Mouse (Mus musculus): ENCODE data around the gene Kcnq2. TPM values are rescaled to one million over a fixed set of nuclear protein-coding genes. Genes with fewer than 3 reads are reported as not detected.

Kcnq2 gene
- polyA plus RNA-seq, 1 experiment from 2014 or later = 2.0 TPM

DNA sequence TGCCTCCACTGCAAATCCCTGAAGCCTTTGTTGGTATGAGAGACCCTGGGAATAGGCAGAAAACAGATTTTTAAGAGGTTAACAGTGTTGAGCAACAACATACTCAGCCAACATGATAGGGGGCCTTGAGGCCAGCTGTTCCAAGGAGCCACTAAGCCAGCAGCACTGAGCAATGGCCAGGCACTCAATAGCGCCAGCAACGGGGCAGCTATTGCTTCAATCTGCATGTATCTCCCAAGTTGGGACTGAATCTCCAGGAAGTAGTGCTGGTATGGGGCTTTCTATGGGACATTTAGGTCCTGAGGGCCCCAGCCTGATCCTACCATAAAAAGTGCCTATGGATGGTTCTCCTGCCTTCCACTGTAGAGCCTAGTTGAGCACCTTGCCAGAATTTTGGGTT, 23.4 kb upstream of the Kcnq2 start:
- H3K27me3 ChIP-seq (replicated peaks; ENCODE audit: control insufficient read depth, insufficient read depth, low read length) = peaks cover 46% of the 10 kb centered on the region
- H3K36me3 ChIP-seq (ENCODE audit: control insufficient read depth, insufficient read depth, low read length) = no peaks in the 10 kb centered on the region
- WGBS = 85% methylated on average over 2 of the region's 2 CpGs
- H3K9ac ChIP-seq (ENCODE audit: low read length) = no peak overlapping the region
- H3K4me3 ChIP-seq (ENCODE audit: low read depth, low read length) = no peak overlapping the region
- H3K4me1 ChIP-seq (replicated peaks; ENCODE audit: control insufficient read depth, insufficient read depth, low read length) = no peaks in the 10 kb centered on the region
- H3K27ac ChIP-seq (ENCODE audit: low read depth) = no peak overlapping the region
- no peak for DNase-seq (ENCODE audit: low spot score)
- ATAC-seq (replicated peaks; ENCODE audit: low FRiP score, low TSS enrichment, low read depth) = no peak
- no peaks in the 10 kb centered on the region for H3K9me3 ChIP-seq (ENCODE audit: control insufficient read depth, low read length)
- H3K4me2 ChIP-seq (ENCODE audit: low read length) = no peak overlapping the region

DNA sequence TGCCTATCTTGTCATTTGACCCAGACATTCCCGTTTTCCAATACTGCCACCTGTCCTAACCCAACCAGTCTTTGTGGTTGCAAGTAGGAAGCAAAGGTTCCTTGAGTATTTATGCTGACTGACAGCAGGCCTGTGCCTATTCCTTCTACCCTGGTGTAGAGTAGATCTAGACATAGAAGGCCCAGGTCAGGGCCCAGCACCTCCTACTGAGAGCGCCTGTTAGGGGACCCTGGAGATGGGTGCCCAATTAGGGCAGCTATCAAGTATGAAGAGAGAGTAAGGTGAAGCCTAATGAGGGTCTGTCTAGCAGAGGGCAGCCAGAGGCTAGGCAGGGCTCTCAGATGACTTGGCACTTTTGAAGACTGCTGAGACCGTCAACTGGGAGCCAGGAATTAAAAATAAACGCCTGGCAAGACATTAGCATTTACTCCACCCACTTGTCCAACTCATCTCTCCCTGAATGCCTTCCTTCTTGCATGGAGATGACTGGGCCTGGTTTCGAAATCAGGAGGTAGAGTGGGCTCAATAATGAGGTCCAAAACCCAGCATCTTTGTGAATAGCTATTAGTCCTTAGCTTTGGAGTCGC, 22.7 kb upstream of the Kcnq2 start:
- H3K4me3 ChIP-seq (ENCODE audit: low read depth, low read length) = no peak overlapping the region
- no peaks in the 10 kb centered on the region for H3K9me3 ChIP-seq (ENCODE audit: control insufficient read depth, low read length)
- DNase-seq (ENCODE audit: low spot score) (no peak), ATAC-seq (replicated peaks; ENCODE audit: low FRiP score, low TSS enrichment, low read depth) (no peak)
- no peak overlapping the region for H3K9ac ChIP-seq (ENCODE audit: low read length)
- no peak overlapping the region for H3K4me2 ChIP-seq (ENCODE audit: low read length)
- peaks cover 46% of the 10 kb centered on the region for H3K27me3 ChIP-seq (replicated peaks; ENCODE audit: control insufficient read depth, insufficient read depth, low read length)
- WGBS = 76% methylated on average over 6 of the region's 6 CpGs
- H3K36me3 ChIP-seq (ENCODE audit: control insufficient read depth, insufficient read depth, low read length) = no peaks in the 10 kb centered on the region
- no peaks in the 10 kb centered on the region for H3K4me1 ChIP-seq (replicated peaks; ENCODE audit: control insufficient read depth, insufficient read depth, low read length)
- H3K27ac ChIP-seq (ENCODE audit: low read depth) = no peak overlapping the region

DNA sequence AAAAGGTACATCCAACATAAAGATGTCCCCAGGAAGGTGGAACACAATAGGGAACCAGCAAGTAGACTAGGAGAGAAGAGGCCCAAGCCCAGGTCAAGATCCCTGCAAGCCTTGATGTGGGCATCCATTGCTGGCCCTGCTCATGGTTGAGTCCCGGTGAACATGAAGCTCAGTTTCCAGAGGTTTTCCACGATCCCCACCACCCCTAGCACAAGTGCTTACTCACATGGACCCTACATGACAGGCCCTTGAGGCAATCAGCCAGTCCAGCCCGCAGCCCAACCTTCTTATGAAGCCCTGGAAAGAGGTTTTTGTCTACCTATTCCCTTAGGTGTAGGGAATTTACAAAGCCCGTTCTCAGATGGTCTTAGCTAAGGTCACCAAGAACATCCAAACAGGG, 22.1 kb upstream of the Kcnq2 start:
- no peaks in the 10 kb centered on the region for H3K9me3 ChIP-seq (ENCODE audit: control insufficient read depth, low read length)
- no peaks in the 10 kb centered on the region for H3K36me3 ChIP-seq (ENCODE audit: control insufficient read depth, insufficient read depth, low read length)
- WGBS = 78% methylated on average over 4 of the region's 4 CpGs
- H3K27me3 ChIP-seq (replicated peaks; ENCODE audit: control insufficient read depth, insufficient read depth, low read length) = peaks cover 46% of the 10 kb centered on the region
- DNase-seq (ENCODE audit: low spot score) = no peak
- no peak overlapping the region for H3K4me2 ChIP-seq (ENCODE audit: low read length)
- no peak overlapping the region for H3K27ac ChIP-seq (ENCODE audit: low read depth)
- no peak for ATAC-seq (replicated peaks; ENCODE audit: low FRiP score, low TSS enrichment, low read depth)
- peak overlapping the region; percentile 6; the same call in 1 of the 2 replicates for H3K4me3 ChIP-seq (ENCODE audit: low read depth, low read length)
- no peaks in the 10 kb centered on the region for H3K4me1 ChIP-seq (replicated peaks; ENCODE audit: control insufficient read depth, insufficient read depth, low read length)
- H3K9ac ChIP-seq (ENCODE audit: low read length) = no peak overlapping the region

DNA sequence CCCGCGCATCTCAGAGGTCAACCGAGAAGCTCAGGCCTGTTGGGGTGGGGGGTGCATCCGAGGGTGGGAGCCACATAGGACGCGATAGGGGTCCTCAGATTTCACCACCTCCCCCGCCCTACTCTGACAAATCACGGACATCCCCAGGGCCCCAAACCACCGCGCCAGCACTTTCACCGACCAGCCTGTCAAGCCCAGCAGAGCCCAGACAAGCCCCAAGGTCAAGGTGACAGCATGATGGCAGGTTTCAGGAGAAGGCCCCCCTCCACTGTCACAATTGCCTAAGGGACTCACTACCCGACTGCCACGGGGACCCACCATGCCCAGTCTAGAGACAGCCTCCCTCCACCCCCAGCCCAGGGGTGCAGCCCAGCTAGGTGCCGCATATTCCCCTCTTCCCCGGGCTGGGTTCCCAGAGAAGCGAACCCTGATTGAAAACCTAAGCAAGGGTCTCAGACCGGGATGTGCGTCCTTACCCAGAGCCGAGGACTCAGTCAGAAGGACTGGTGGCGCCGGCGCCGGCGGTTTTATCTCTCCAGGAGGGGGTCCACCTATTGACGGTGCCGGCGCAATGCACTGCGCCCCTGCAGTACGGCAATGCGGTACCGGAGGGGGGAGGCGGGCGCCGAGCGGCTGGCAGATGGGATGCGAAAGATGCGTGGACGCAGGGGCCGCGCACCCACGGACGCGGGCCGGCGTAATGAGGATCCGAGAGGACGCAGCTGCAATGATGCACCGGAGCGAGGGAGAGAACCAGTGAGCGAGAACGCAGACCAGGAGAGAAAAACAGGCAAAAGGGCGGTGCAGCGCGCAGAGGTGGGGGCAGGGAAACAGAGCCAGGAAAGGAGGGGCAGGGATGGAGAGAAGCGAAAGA, 21.4 kb upstream of the Kcnq2 start, which contains the start of gene Eef1a2:
Eef1a2 (minus strand) TSS at position 767 of the 874 bp plus-strand sequence.
- Histone ChIP-seq H3K4me3 (ENCODE audit: low read depth, low read length) (peak within 1 kb of the TSS; percentile 6; the same call in 1 of the 2 replicates), H3K9ac (ENCODE audit: low read length) (0 out of 2 replicates have a peak within 1 kb of the TSS, but pooled peaks have one; percentile 1), H3K27ac (ENCODE audit: low read depth) (no peak within 1 kb of the TSS), H3K27me3 (replicated peaks; ENCODE audit: control insufficient read depth, insufficient read depth, low read length) (peaks cover 46% of the 10 kb centered on the region), H3K4me1 (replicated peaks; ENCODE audit: control insufficient read depth, insufficient read depth, low read length) (no peaks in the 10 kb centered on the region), H3K36me3 (ENCODE audit: control insufficient read depth, insufficient read depth, low read length) (no peaks in the 10 kb centered on the region), H3K9me3 (ENCODE audit: control insufficient read depth, low read length) (no peaks in the 10 kb centered on the region), H3K4me2 (ENCODE audit: low read length) (peak within 1 kb of the TSS; percentile 25)
- WGBS = 4% methylated on average over 55 of the region's 55 CpGs
- ATAC-seq (replicated peaks; ENCODE audit: low FRiP score, low TSS enrichment, low read depth) (no peak), DNase-seq (ENCODE audit: low spot score) (no peak)

DNA sequence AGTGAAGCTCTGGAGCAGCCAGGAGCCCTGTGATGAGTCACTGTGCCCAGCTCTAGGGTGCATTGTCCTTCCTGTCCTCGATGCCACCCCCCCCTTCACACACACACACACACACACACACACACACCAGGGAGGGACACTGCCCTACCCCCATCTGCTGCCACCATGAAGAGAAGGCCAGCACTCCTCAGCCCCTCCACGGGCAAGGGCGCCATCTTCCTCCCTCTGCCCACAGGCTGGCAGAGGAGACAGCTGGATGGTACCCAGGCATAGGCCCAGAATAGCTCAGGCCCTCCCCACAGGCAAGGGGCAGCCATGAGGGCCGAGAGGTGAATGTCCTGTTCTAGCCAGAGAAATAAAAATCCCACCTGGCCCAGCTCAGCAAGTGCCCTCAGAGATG, 20.7 kb upstream of the Kcnq2 start:
- no peak overlapping the region for H3K9ac ChIP-seq (ENCODE audit: low read length)
- 68% methylated on average over 4 of the region's 4 CpGs for WGBS
- no peak for ATAC-seq (replicated peaks; ENCODE audit: low FRiP score, low TSS enrichment, low read depth)
- no peak overlapping the region for H3K27ac ChIP-seq (ENCODE audit: low read depth)
- no peak for DNase-seq (ENCODE audit: low spot score)
- H3K4me3 ChIP-seq (ENCODE audit: low read depth, low read length) = no peak overlapping the region
- H3K27me3 ChIP-seq (replicated peaks; ENCODE audit: control insufficient read depth, insufficient read depth, low read length) = peaks cover 48% of the 10 kb centered on the region
- H3K9me3 ChIP-seq (ENCODE audit: control insufficient read depth, low read length) = no peaks in the 10 kb centered on the region
- H3K4me1 ChIP-seq (replicated peaks; ENCODE audit: control insufficient read depth, insufficient read depth, low read length) = no peaks in the 10 kb centered on the region
- no peaks in the 10 kb centered on the region for H3K36me3 ChIP-seq (ENCODE audit: control insufficient read depth, insufficient read depth, low read length)
- H3K4me2 ChIP-seq (ENCODE audit: low read length) = no peak overlapping the region

DNA sequence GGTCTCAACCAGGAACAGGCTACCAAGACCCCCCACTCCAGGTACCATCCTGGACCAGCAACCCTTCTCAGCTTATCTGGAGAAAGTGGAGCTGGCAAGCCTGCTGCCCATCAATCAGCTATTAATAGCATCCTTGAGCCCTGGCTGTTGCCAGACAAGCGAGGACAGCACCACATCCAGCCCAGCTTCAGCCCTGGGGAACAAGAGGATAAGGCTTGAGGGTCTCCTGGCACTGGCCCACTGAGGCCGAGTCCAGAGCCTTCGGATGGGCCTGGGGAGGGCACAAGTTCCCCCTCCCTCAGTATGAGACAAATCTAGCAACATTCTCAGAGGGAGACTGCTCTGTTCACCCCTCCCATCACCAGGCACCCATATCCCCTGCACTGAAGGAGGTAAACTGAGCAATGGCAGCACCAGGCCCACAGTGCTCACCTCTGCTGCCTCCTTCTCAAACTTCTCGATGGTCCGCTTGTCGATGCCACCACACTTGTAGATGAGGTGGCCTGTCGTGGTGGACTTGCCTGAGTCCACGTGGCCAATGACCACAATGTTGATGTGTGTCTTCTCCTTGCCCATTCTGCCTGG, 19.8 kb upstream of the Kcnq2 start:
- DNase-seq (ENCODE audit: low spot score) = no peak
- Histone ChIP-seq H3K4me3 (ENCODE audit: low read depth, low read length) (no peak overlapping the region), H3K36me3 (ENCODE audit: control insufficient read depth, insufficient read depth, low read length) (no peaks in the 10 kb centered on the region), H3K4me2 (ENCODE audit: low read length) (no peak overlapping the region), H3K9me3 (ENCODE audit: control insufficient read depth, low read length) (no peaks in the 10 kb centered on the region), H3K9ac (ENCODE audit: low read length) (no peak overlapping the region), H3K27ac (ENCODE audit: low read depth) (no peak overlapping the region), H3K27me3 (replicated peaks; ENCODE audit: control insufficient read depth, insufficient read depth, low read length) (peaks cover 57% of the 10 kb centered on the region), H3K4me1 (replicated peaks; ENCODE audit: control insufficient read depth, insufficient read depth, low read length) (no peaks in the 10 kb centered on the region)
- no peak for ATAC-seq (replicated peaks; ENCODE audit: low FRiP score, low TSS enrichment, low read depth)
- 76% methylated on average over 8 of the region's 8 CpGs for WGBS

DNA sequence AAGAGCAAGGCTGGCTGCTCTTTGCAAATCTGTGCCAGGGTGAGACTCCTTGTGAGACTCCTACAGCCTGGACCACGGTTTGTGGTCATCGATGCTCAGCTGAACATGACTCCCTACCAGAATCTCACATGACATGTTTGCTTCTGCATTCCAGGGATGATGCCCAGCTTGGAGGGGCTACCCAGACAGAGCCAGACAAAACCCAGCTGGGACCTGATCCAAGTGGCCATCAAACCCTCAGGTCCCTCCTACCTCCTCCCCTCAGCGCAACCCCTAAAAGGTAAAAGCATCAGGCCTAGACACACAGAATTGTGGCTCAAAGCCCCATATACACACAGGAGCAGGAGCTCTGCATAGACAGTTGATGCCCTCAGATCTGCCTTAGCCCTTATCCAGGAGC, 19.3 kb upstream of the Kcnq2 start:
- H3K4me2 ChIP-seq (ENCODE audit: low read length) = no peak overlapping the region
- H3K36me3 ChIP-seq (ENCODE audit: control insufficient read depth, insufficient read depth, low read length) = no peaks in the 10 kb centered on the region
- no peak overlapping the region for H3K4me3 ChIP-seq (ENCODE audit: low read depth, low read length)
- no peaks in the 10 kb centered on the region for H3K4me1 ChIP-seq (replicated peaks; ENCODE audit: control insufficient read depth, insufficient read depth, low read length)
- no peak overlapping the region for H3K9ac ChIP-seq (ENCODE audit: low read length)
- no peaks in the 10 kb centered on the region for H3K9me3 ChIP-seq (ENCODE audit: control insufficient read depth, low read length)
- 79% methylated on average over 3 of the region's 3 CpGs for WGBS
- DNase-seq (ENCODE audit: low spot score) (no peak), ATAC-seq (replicated peaks; ENCODE audit: low FRiP score, low TSS enrichment, low read depth) (no peak)
- H3K27me3 ChIP-seq (replicated peaks; ENCODE audit: control insufficient read depth, insufficient read depth, low read length) = peaks cover 62% of the 10 kb centered on the region
- H3K27ac ChIP-seq (ENCODE audit: low read depth) = no peak overlapping the region

DNA sequence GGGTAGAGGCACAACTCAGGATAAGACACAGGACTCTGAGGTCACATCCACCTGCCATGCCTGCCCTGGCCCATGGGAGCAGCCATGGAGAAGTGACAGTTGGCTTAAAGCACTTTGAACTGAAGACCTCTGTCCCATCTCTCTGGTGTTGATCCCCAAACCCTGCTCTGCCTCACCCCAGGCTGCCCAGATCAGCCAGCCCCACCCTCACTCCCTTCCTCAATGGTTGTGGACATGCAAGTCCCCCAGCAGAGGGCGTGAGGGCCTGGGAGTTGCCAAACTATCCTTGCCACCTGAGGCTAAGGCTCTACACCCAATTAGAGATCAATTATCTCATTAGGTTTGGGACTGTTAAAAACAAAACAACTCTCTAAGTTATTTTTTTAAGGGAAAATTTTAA, 18.7 kb upstream of the Kcnq2 start:
- Histone ChIP-seq H3K27ac (ENCODE audit: low read depth) (no peak overlapping the region), H3K9me3 (ENCODE audit: control insufficient read depth, low read length) (no peaks in the 10 kb centered on the region), H3K4me1 (replicated peaks; ENCODE audit: control insufficient read depth, insufficient read depth, low read length) (no peaks in the 10 kb centered on the region), H3K9ac (ENCODE audit: low read length) (no peak overlapping the region), H3K27me3 (replicated peaks; ENCODE audit: control insufficient read depth, insufficient read depth, low read length) (peaks cover 66% of the 10 kb centered on the region), H3K4me3 (ENCODE audit: low read depth, low read length) (no peak overlapping the region), H3K36me3 (ENCODE audit: control insufficient read depth, insufficient read depth, low read length) (no peaks in the 10 kb centered on the region), H3K4me2 (ENCODE audit: low read length) (no peak overlapping the region)
- 5% methylated on average over 1 of the region's 1 CpGs for WGBS
- DNase-seq (ENCODE audit: low spot score) (no peak), ATAC-seq (replicated peaks; ENCODE audit: low FRiP score, low TSS enrichment, low read depth) (no peak)

Measured in intestine, embryonic 14.5 days (tissue).